Mouse (Mus musculus) cerebellum, adult 2 months (tissue): ENCODE measurements at regions not wholly inside any gene's neighbourhood (a gene's known extent, or its start where the extent isn't known, plus 50 kb on each side); places are given as distances from the start of the nearest gene placed in this dataset.
A peak's percentile ranks its signal among the peaks of the same experiment; 100 is the strongest.

ENCODE experiments used
- DNase-seq, 2 experiments: peaks; one replicate each; pipeline ENCODE4 v3.0.0; 2021
- H3K27ac ChIP-seq: fragments of 200-500 bp; 2 replicates; pipeline ENCODE4 v1.5.1; 2012; ENCODE audit warnings: low read length, control low read depth, inconsistent platforms; ENCODE audit not compliant: insufficient read depth
- H3K27me3 ChIP-seq: fragments of 200-500 bp; 2 replicates; pipeline ENCODE4 v1.6.1; 2012; ENCODE audit warnings: inconsistent platforms, mild to moderate bottlenecking, low read length, moderate library complexity; ENCODE audit not compliant: control insufficient read depth, insufficient read depth
- H3K4me1 ChIP-seq: fragments of 200-500 bp; 2 replicates; pipeline ENCODE4 v1.6.1; 2011; ENCODE audit warnings: low read length; ENCODE audit not compliant: control insufficient read depth, insufficient read depth
- H3K4me3 ChIP-seq: fragments of 200-500 bp; replicated peaks from 2 replicates; pipeline ENCODE3; 2011; ENCODE audit warnings: mild to moderate bottlenecking, low read depth, low read length, control low read depth; ENCODE audit not compliant: insufficient read depth
- CTCF ChIP-seq: fragments of 200-500 bp; IDR thresholded peaks from 2 replicates; pipeline ENCODE4 v1.5.1; 2011; ENCODE audit warnings: low read depth, mild to moderate bottlenecking, control low read depth, low read length, moderate library complexity, borderline replicate concordance; ENCODE audit not compliant: insufficient read depth
- POLR2A ChIP-seq: fragments of 200-500 bp; IDR thresholded peaks from 2 replicates; pipeline ENCODE4 v1.6.1; 2011; ENCODE audit warnings: low read length, control low read depth, borderline replicate concordance; ENCODE audit not compliant: insufficient read depth
- WGBS: fragments of 180-500 bp; shearing (Covaris S2); methylation state at CpG from one replicate; pipeline ENCODE4 v1.1.7; 2018; 5-methylcytosine and 5-hydroxymethylcytosine counted together

- WGBS = 24% methylated on average over 1 of the region's 1 CpGs
- no peaks in the 10 kb centered on the region for H3K4me1 ChIP-seq
- no peak overlapping the region for H3K27ac ChIP-seq
- TF ChIP-seq CTCF = no peak
- no peaks in the 10 kb centered on the region for H3K27me3 ChIP-seq
- no peak for DNase-seq
- H3K4me3 ChIP-seq = no peak overlapping the region
Observed at GRCm38 (mm10) chr5:83091483-83091882, 263.5 kb downstream of the Tecrl start.

GRCm38 (mm10) chr5:83054819-83055218 lies 300.2 kb downstream of the Tecrl start:
- TF ChIP-seq POLR2A = no peak
- TF ChIP-seq CTCF = no peak
- DNase-seq = no peak

DNA sequence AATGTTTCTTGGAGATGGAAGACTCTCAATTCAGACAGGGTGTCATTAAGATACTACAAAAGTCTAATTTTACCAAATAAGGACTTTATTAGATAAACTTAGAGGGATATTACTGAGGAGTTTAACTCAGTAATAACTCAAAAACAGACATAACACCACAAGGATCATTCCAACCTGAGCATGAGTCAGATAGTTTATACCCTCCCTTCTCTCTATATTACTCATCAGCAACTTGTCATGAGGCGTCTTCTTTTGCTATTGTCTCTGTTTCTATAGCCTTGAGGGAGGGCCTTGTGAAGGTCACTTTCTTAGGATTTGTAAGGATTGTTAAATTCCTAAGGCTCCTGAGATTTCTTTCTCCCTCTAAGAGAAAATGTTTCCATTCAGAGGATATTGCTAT lies 307.8 kb downstream of the Tecrl start:
- H3K4me1 ChIP-seq = no peaks in the 10 kb centered on the region
- no peak overlapping the region for H3K4me3 ChIP-seq
- H3K27me3 ChIP-seq = no peaks in the 10 kb centered on the region
- no peak overlapping the region for H3K27ac ChIP-seq
- DNase-seq = no peak
- TF ChIP-seq CTCF = no peak
- TF ChIP-seq POLR2A = no peak
- WGBS = 100% methylated on average over 1 of the region's 1 CpGs

More at GRCm38 (mm10) chr5:83054819-83055218, 300.2 kb downstream of the Tecrl start:
- H3K4me3 ChIP-seq = no peak overlapping the region
- no peaks in the 10 kb centered on the region for H3K4me1 ChIP-seq
- no peaks in the 10 kb centered on the region for H3K27me3 ChIP-seq
- no peak overlapping the region for H3K27ac ChIP-seq
- 93% methylated on average over 3 of the region's 3 CpGs for WGBS

- WGBS = 90% methylated on average over 2 of the region's 2 CpGs
- no peak for TF ChIP-seq CTCF
- no peak for TF ChIP-seq POLR2A
Observed at GRCm38 (mm10) chr5:83029703-83030102, 325.3 kb downstream of the Tecrl start.

DNA sequence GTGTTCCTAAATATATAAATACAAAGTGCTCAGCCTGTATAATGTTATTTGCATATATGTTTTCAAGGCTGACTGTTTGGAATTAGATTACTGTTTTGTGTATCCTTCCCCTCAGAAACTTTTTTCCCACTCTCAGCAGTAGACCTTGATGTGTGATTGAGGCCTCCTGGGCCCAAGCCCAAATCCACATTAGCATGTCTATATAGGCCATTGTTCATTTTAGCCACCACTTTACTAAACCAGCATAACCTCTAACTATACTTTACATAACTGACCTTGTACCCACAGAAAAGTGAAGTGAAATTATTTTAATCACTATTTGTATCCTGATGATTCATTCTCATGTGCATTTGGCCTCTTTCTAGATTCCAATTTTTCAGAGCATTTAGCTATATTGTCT lies 349.0 kb downstream of the Tecrl start:
- H3K4me1 ChIP-seq = no peaks in the 10 kb centered on the region
- no peak overlapping the region for H3K27ac ChIP-seq
- no peak overlapping the region for H3K4me3 ChIP-seq
- no peak for DNase-seq
- TF ChIP-seq POLR2A (no peak), CTCF (no peak)
- H3K27me3 ChIP-seq = no peaks in the 10 kb centered on the region

More at GRCm38 (mm10) chr5:83029703-83030102, 325.3 kb downstream of the Tecrl start:
- Histone ChIP-seq H3K27me3 (no peaks in the 10 kb centered on the region), H3K4me3 (no peak overlapping the region), H3K27ac (no peak overlapping the region), H3K4me1 (no peaks in the 10 kb centered on the region)
- no peak for DNase-seq

- no peaks in the 10 kb centered on the region for H3K27me3 ChIP-seq
- H3K4me1 ChIP-seq = no peaks in the 10 kb centered on the region
- no peak overlapping the region for H3K4me3 ChIP-seq
- peak; percentile 90 to 98 for DNase-seq
- TF ChIP-seq POLR2A (no peak), CTCF (no peak)
- no peak overlapping the region for H3K27ac ChIP-seq
- WGBS = 5% methylated on average over 5 of the region's 5 CpGs
Observed at GRCm38 (mm10) chr5:82989056-82989455, 365.9 kb downstream of the Tecrl start.

- TF ChIP-seq CTCF (no peak), POLR2A (no peak)
- Histone ChIP-seq H3K27ac (no peak overlapping the region), H3K4me1 (no peaks in the 10 kb centered on the region), H3K27me3 (no peaks in the 10 kb centered on the region), H3K4me3 (no peak overlapping the region)
- 62% methylated on average over 2 of the region's 2 CpGs for WGBS
- no peak for DNase-seq
Observed at GRCm38 (mm10) chr5:82969315-82969714, 385.7 kb downstream of the Tecrl start.

GRCm38 (mm10) chr5:82966824-82967223 lies 388.2 kb downstream of the Tecrl start:
- TF ChIP-seq CTCF = no peak
- TF ChIP-seq POLR2A = no peak
- Histone ChIP-seq H3K4me3 (no peak overlapping the region), H3K27ac (no peak overlapping the region), H3K27me3 (no peaks in the 10 kb centered on the region), H3K4me1 (no peaks in the 10 kb centered on the region)
- DNase-seq = no peak
- 76% methylated on average over 3 of the region's 3 CpGs for WGBS

DNA sequence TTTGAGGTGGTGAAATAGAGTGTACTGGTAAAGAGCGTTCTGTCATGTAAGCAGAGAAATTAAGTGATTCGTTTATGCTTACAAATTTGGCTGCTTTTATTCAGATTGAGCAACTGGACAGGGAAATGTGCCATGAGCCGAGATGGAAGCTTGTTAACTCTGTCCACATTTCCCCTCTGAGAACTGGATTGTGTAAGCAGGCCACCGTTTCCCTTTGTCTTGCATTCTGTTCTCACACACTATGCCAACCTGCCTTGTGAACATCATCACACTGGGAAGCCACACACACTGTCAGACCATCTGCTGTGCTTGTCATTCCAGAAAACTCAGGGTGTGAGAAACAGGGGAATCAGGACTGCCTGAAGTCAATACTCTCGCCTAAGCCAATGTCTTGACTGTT lies 388.8 kb downstream of the Tecrl start:
- Histone ChIP-seq H3K27me3 (no peaks in the 10 kb centered on the region; the same call in 1 of the 2 replicates), H3K4me1 (no peaks in the 10 kb centered on the region), H3K27ac (no peak overlapping the region), H3K4me3 (no peak overlapping the region)
- peak; percentile 84 to 96 for DNase-seq
- WGBS = 6% methylated on average over 5 of the region's 5 CpGs
- no peak for TF ChIP-seq CTCF
- no peak for TF ChIP-seq POLR2A
